In genomic region chr2:58485683-58486082, GRCm38 (mm10) we compare ENCODE assay signal across 20 mouse cellular contexts. TPM values are rescaled to one million over a fixed set of nuclear protein-coding genes. Genes with fewer than 3 reads are reported as not detected.
DNase-seq lines count a peak whose midpoint lies in the region; ATAC-seq and TF ChIP-seq lines count a peak whose summit lies in the region.
"Had no signal": no experiment of that assay in that cellular context is flagged by ENCODE, and none has a peak within 500 bp of the region (broad histone marks: within the 10 kb centered on the region; RNA-seq: fewer than 3 reads in every experiment).

No protein-coding gene starts in this region.

- no peak for ATAC-seq in heart, embryonic 15.5 days (replicated peaks; ENCODE audit: insufficient number of reproducible peaks, insufficient read depth, low FRiP score, low read depth)
- no peak for ATAC-seq in limb, embryonic 15.5 days (ENCODE audit: insufficient number of reproducible peaks, low FRiP score, low TSS enrichment, low read depth)
- ATAC-seq: activated CD4-positive, CD25-positive, alpha-beta regulatory T cell, adult 4 months; intestine, postnatal 0 days had no signal

- peaks cover 67% of the 10 kb centered on the region for H3K4me1 ChIP-seq in heart, embryonic 15.5 days (replicated peaks)
- peaks cover 39% of the 10 kb centered on the region for H3K4me1 ChIP-seq in limb, embryonic 15.5 days

- 65% methylated on average over 3 of the region's 3 CpGs for WGBS in heart, embryonic 15.5 days
- 45% methylated on average over 3 of the region's 3 CpGs for WGBS in limb, embryonic 15.5 days

- H3K4me3 ChIP-seq in heart, embryonic 15.5 days, result no peak overlapping the region
- H3K4me3 ChIP-seq in C2C12 (ENCODE audit: insufficient read depth, poor library complexity, severe bottlenecking), result no peak overlapping the region
- no peak overlapping the region for H3K4me3 ChIP-seq in limb, embryonic 15.5 days
- H3K4me3 ChIP-seq: heart, embryonic 10.5 days; hindbrain, embryonic 15.5 days had no signal

- H3K79me2 ChIP-seq in C2C12 (ENCODE audit: control insufficient read depth, insufficient read depth), result peaks cover 99% of the 10 kb centered on the region

- no peaks in the 10 kb centered on the region for H3K36me3 ChIP-seq in heart, embryonic 15.5 days
- H3K36me3 ChIP-seq in C2C12 (ENCODE audit: control insufficient read depth, insufficient read depth), result peaks cover 25% of the 10 kb centered on the region
- no peaks in the 10 kb centered on the region for H3K36me3 ChIP-seq in limb, embryonic 15.5 days
- H3K36me3 ChIP-seq: heart, embryonic 10.5 days; hindbrain, embryonic 15.5 days had no signal

- H3K9ac ChIP-seq in heart, embryonic 15.5 days, result no peak overlapping the region
- H3K9ac ChIP-seq in limb, embryonic 15.5 days, result no peak overlapping the region
- H3K9ac ChIP-seq: hindbrain, embryonic 15.5 days; lung, embryonic 14.5 days had no signal

- H3K27ac ChIP-seq in heart, embryonic 15.5 days, result peak overlapping the region; percentile 43; the same call in 1 of the 2 replicates
- peak overlapping the region; percentile 47; the same call in 1 of the 2 replicates for H3K27ac ChIP-seq in limb, embryonic 15.5 days
- H3K27ac ChIP-seq: heart, embryonic 10.5 days; hindbrain, embryonic 15.5 days; kidney, postnatal 0 days had no signal

- H3ac ChIP-seq in C2C12 (ENCODE audit: control insufficient read depth, insufficient read length, low read depth), result no peak overlapping the region

- intact Hi-C loops in heart, postnatal 14 days (cut with DNase I), result no loop called here

- peaks cover 41% of the 10 kb centered on the region for H3K79me3 ChIP-seq in C2C12 (ENCODE audit: low read depth)

- no peak for TF ChIP-seq CTCF in C2C12 (IDR thresholded peaks at IDR 0.05; ENCODE audit: control insufficient read depth, insufficient read depth, insufficient read length)

- no peaks in the 10 kb centered on the region for H3K9me3 ChIP-seq in heart, embryonic 15.5 days (replicated peaks)
- no peaks in the 10 kb centered on the region for H3K9me3 ChIP-seq in limb, embryonic 15.5 days
- H3K9me3 ChIP-seq: heart, embryonic 10.5 days; hindbrain, embryonic 15.5 days had no signal

- H3K27me3 ChIP-seq in heart, embryonic 15.5 days, result no peaks in the 10 kb centered on the region
- H3K27me3 ChIP-seq in C2C12 (ENCODE audit: control insufficient read depth, insufficient read depth, insufficient read length), result no peaks in the 10 kb centered on the region
- no peaks in the 10 kb centered on the region for H3K27me3 ChIP-seq in limb, embryonic 15.5 days
- H3K27me3 ChIP-seq: CH12.LX; hindbrain, embryonic 15.5 days had no signal

- no peak overlapping the region for H3K4me2 ChIP-seq in heart, embryonic 15.5 days
- H3K4me2 ChIP-seq in limb, embryonic 15.5 days, result no peak overlapping the region
- H3K4me2 ChIP-seq: hindbrain, embryonic 15.5 days; lung, embryonic 14.5 days had no signal

- DNase-seq in heart, postnatal 14 days, result no peak
- peak; percentile 15 for DNase-seq in 3134 (ENCODE audit: extremely low read depth, insufficient read length, low spot score)
- no peak for DNase-seq in cerebellum, postnatal 10 days
- DNase-seq in thymus, postnatal 10 days (ENCODE audit: low spot score in 2 of 2), result no peak

TF ChIP-seq in C2C12, 6 proteins besides CTCF, POLR2A, EP300 and RAD21:
- TF ChIP-seq MYOG (IDR thresholded peaks at IDR 0.05; ENCODE audit: control insufficient read depth, extremely low read depth, insufficient read length) (no peak), MAX (IDR thresholded peaks at IDR 0.05) (peak; percentile 46)
TF ChIP-seq in C2C12: peak in this region for 1.

RNA-seq across cellular contexts. Expression of gene Gm17409, which starts 15.8 kb away (rescaled TPM):
- not detected in 2 replicates for polyA plus RNA-seq in heart, embryonic 15.5 days (2015; fragmentation: Nextera tagmentation; extraction: Ambion mirVana)
- total RNA-seq in heart, postnatal 14 days (2021), result not detected
- 0.06 TPM for polyA plus RNA-seq in C2C12 (2012; fragmentation: generic; extraction: Trizol)
- polyA plus RNA-seq in limb, embryonic 15.5 days (2015; fragmentation: Nextera tagmentation; extraction: Ambion mirVana), result not detected in 2 replicates
- total RNA-seq: adrenal gland, postnatal 4 days; CH12.LX; gastrocnemius, adult 8-10 months; liver, adult 2 months; megakaryocyte-erythroid progenitor cell, adult 5-6 weeks had no signal
- polyA plus RNA-seq: activated CD4-positive, CD25-positive, alpha-beta regulatory T cell, adult 4 months; embryonic facial prominence, embryonic 14.5 days; heart, embryonic 10.5 days; hindbrain, embryonic 15.5 days; intestine, postnatal 0 days; kidney, postnatal 0 days; liver, adult 2 months; lung, embryonic 14.5 days; small intestine, adult 2 months had no signal
